Mouse (Mus musculus): ENCODE measurements around the gene Coil.

DNA sequence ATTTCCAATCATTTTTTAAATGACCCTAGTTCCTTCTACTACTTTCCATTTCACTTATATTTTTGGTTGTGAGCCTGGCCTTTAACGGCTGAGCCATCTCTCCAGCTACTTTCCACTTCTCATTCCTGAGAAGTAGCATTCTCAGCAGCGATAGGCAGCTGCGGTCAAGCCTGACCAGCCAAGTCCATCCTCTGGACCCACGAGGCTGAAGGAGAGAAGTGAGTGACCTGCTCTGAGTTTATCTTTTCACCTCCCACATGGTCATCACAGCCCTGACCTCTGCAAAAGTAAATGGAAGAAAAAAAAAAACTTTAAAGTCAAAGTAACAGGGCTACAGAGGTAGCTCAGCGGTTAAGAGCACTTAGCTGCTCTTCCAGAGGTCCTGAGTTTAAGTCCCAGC lies 43.5 kb upstream of the Coil start:
- no peak for TF ChIP-seq CTCF (IDR thresholded peaks at IDR 0.05; ENCODE audit: borderline replicate concordance, control insufficient read depth, extremely low read depth, insufficient read depth, low read length, poor library complexity)
- TF ChIP-seq POLR2A (IDR thresholded peaks at IDR 0.05; ENCODE audit: control insufficient read depth, extremely low read depth, insufficient read depth, low read length, poor library complexity): no peak

Data from thymus, adult 2 months (tissue).